Mouse (Mus musculus): ENCODE results near the gene Lrrk1. TPM values are rescaled to one million over a fixed set of nuclear protein-coding genes. Genes with fewer than 3 reads are reported as not detected.

The Lrrk1 gene
- polyA plus RNA-seq, 1 experiment, result 4.8 TPM

GRCm38 (mm10) chr7:66385826-66386225 is 2.3 kb downstream of the Lrrk1 start:
- DNase-seq (ENCODE audit: extremely low spot score in 1 of 2, low spot score in 1 of 2), result no peak

DNA sequence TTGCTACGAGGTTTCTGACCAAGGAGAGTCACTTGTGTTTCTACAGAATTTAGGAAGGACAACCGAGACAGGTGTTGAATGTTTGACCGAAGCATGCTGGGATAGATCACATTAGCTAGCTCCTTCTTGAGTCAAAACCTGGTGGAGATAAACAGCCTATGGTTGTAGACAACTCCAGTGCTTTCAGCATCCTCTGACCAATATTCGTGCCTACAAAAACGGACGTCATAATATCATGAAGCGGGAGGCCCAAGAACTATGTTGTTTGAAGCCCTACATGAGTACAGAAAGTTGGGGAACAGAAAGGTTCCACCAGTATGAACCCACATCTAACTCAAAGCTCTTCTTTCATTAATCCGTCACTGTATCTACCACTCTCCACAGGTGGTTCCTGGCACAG is 3.3 kb downstream of the Lrrk1 start:
- no peak for DNase-seq (ENCODE audit: extremely low spot score in 1 of 2, low spot score in 1 of 2)

- DNase-seq (ENCODE audit: extremely low spot score in 1 of 2, low spot score in 1 of 2), result no peak
Measured at GRCm38 (mm10) chr7:66384213-66384612, 3.9 kb downstream of the Lrrk1 start.

DNA sequence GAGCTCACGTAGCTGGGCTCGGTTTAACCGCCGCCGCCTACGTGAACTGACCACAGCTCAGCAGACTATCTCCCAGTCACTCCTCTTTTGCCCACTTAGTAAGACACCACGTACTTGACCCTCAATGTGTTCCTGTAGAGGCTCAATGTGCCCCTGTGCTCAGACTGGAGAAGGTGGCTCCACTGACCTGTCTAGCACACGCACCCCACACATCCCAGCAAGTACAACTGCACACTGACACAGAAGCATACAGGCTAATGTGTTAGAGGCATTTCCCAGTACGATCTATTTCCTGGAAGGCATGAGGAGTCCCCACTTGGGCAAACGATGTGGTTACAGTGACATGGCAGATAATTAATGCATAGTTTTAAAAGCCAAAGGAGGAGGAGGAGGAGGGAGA is 11.6 kb downstream of the Lrrk1 start:
- DNase-seq (ENCODE audit: extremely low spot score in 1 of 2, low spot score in 1 of 2), result no peak

- no peak for DNase-seq (ENCODE audit: extremely low spot score in 1 of 2, low spot score in 1 of 2)
Measured at GRCm38 (mm10) chr7:66375736-66376135, 12.4 kb downstream of the Lrrk1 start.

GRCm38 (mm10) chr7:66373391-66373790 is 14.8 kb downstream of the Lrrk1 start:
- DNase-seq (ENCODE audit: extremely low spot score in 1 of 2, low spot score in 1 of 2), result no peak

GRCm38 (mm10) chr7:66370970-66371369 is 17.2 kb downstream of the Lrrk1 start:
- no peak for DNase-seq (ENCODE audit: extremely low spot score in 1 of 2, low spot score in 1 of 2)

DNA sequence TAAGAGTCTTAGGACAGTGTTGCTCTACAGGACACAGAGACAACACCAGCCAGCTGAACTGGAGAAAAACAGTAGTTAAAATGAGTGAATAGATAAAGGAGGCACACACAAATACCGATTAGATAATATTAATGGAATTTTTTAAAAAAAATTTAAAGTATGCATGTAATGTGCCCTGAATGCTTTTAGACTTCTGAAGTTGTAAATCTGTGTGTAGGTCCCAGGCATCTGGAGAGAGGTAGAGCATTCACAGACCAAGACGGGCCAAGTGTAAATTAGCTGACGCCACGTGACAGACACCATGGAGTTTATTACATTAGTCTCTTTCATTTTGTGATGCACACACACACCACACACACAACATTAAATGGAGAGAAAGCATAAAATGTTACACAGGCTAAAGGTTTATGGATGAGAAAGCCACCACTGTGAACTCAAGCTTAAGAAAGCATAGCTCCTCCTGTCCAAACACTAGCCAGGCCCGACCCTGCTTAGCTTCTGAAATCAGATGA is 18.2 kb downstream of the Lrrk1 start:
- DNase-seq (ENCODE audit: extremely low spot score in 1 of 2, low spot score in 1 of 2), result no peak

- no peak for DNase-seq (ENCODE audit: extremely low spot score in 1 of 2, low spot score in 1 of 2)
Measured at GRCm38 (mm10) chr7:66369071-66369933, 18.8 kb downstream of the Lrrk1 start.

- no peak for DNase-seq (ENCODE audit: extremely low spot score in 1 of 2, low spot score in 1 of 2)
Measured at GRCm38 (mm10) chr7:66365904-66366303, 22.2 kb downstream of the Lrrk1 start, which contains the start of gene Gm10974. TSS of gene Gm10974 (plus strand) at chr7:66365905.

DNA sequence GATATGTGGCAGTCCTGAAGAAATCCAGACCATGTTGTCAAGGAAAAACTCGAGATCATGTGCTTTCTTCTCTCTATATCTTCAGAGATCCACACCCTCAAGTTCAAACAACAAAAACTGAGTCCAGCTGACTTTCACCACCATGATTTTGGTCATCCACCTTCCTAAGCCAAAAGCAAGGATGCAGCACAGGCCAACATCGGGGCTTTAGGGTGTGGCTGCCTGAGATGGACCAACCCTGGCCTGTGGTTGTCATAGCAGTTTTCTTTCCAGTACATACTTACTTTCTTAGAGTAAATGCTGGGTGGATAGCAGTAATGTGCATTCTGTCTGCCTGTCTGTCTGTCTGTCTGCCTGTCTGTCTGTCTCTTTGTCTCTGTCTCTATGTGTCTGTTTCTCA is 22.7 kb downstream of the Lrrk1 start:
- DNase-seq (ENCODE audit: extremely low spot score in 1 of 2, low spot score in 1 of 2), result no peak

GRCm38 (mm10) chr7:66364491-66364890 is 23.7 kb downstream of the Lrrk1 start:
- no peak for DNase-seq (ENCODE audit: extremely low spot score in 1 of 2, low spot score in 1 of 2)

DNA sequence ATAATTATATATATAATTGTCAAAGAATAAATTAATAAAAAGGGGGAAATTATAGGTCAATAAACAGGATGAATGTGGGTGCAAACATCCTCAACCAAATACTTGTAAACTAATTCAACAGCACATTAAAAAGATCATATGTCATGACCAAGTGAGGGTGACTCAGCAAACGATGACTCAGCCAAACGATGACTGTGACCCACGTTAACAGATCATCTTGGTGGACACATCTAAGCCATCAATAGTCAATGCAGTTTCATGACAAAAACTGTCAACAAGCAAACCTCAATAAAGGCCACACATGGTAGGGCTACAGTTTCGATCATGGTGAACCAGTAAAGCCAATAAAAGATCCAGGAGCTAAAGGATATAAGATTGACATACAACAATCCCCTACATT is 29.1 kb downstream of the Lrrk1 start:
- no peak for DNase-seq (ENCODE audit: extremely low spot score in 1 of 2, low spot score in 1 of 2)

DNA sequence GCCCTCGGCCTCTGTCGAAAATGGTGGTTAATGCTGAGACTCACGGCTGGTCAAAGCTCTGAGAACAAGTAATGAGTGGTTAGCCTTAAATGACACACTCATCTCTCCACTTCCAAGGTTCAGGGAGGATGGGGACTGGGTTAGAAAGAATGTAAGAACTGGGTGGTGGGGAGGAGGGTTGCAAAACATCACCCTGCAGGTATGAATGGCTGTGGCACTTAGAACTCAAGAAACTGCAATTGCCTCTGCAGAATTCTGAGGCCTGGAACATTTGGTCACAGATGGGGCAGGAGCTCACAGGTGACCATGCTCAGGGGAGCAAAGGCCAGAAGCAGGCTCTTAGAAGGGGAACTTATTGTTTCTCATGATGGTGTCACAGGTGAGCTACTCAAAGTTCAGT is 29.7 kb downstream of the Lrrk1 start:
- DNase-seq (ENCODE audit: extremely low spot score in 1 of 2, low spot score in 1 of 2), result no peak

GRCm38 (mm10) chr7:66355791-66356522 is 32.2 kb downstream of the Lrrk1 start:
- no peak for DNase-seq (ENCODE audit: extremely low spot score in 1 of 2, low spot score in 1 of 2)

DNA sequence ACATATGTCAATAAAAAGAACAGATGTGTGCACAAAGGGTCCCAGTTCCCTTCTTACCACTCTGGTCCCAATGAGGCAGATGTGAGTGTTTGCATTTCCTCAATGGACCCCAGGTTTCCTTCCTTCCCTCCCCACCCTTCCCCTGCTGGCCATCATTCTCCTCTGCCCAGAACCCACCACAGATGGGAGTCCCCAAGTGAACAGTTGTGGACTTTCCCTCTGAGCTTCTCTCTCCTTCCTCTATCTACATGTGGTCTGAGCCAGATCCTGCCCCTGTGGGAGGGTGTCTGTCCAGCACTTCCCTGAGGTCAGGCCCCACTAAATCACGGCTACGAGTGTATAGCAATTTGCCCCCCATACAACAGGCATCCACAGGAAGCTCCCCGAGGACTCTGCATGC is 33.2 kb downstream of the Lrrk1 start:
- no peak for DNase-seq (ENCODE audit: extremely low spot score in 1 of 2, low spot score in 1 of 2)

DNA sequence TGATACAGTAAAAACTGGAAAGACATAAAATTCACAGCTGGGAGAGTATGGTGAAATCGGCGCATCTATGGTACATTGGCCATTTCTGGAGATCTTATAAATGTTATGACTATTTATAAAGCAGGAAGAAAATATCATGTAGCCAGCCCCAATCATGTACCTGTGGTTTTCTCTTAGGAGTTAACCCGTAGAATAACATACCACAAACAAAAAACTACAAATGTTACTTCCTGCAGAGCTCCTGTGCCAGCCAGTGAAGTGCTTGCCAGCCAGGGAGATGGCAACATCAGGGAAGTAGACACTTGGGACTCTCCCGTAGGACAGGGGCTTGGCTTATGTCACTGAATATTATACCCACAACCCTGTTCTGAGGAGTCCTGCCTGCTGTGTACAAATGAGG is 37.1 kb downstream of the Lrrk1 start:
- no peak for DNase-seq (ENCODE audit: extremely low spot score in 1 of 2, low spot score in 1 of 2)

DNA sequence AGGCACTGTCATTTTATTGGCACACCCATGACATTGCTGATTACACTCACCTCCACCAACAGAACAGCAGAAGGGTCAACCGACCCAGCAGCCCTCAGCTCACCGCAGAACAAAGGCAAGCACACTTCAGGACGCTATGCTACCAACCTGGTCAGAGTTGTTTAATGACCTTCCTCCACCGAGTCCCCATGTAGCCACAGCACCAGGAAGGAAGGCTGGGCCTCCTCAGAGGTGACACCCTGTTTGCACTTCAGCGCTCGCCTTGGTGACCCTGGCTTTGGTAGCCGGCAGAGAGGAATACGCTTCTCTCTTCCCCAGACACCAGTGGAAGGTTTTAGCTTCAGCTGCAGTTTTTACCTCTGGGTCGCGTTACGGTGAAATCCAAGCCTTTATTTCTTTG is 38.5 kb downstream of the Lrrk1 start:
- no peak for DNase-seq (ENCODE audit: extremely low spot score in 1 of 2, low spot score in 1 of 2)

DNA sequence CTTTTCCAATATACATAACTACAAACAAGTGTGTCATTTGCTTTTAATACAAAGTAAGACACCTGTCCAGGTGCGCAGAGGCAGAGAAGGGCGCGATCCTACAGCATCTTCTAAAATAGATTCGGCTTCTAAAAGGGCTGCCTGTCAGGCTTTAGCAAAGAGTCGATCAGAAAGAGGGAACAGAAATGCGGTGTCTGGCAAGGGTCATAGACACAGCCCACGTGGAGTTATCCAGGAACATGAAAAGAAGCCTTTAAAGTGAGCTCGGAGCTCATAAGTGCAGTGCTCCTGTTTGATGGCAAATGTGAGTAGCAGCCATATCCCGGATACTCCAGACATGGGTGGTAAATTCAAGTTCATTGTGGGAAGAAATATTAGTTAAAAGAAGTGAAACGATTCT is 39.6 kb downstream of the Lrrk1 start:
- DNase-seq (ENCODE audit: extremely low spot score in 1 of 2, low spot score in 1 of 2), result no peak

GRCm38 (mm10) chr7:66346959-66347663 is 41.0 kb downstream of the Lrrk1 start:
- no peak for DNase-seq (ENCODE audit: extremely low spot score in 1 of 2, low spot score in 1 of 2)

- no peak for DNase-seq (ENCODE audit: extremely low spot score in 1 of 2, low spot score in 1 of 2)
Measured at GRCm38 (mm10) chr7:66343307-66343706, 44.8 kb downstream of the Lrrk1 start.

Measured in frontal cortex, adult 2 months (tissue).